Mouse (Mus musculus): ENCODE measurements around the gene Kctd8.

DNA sequence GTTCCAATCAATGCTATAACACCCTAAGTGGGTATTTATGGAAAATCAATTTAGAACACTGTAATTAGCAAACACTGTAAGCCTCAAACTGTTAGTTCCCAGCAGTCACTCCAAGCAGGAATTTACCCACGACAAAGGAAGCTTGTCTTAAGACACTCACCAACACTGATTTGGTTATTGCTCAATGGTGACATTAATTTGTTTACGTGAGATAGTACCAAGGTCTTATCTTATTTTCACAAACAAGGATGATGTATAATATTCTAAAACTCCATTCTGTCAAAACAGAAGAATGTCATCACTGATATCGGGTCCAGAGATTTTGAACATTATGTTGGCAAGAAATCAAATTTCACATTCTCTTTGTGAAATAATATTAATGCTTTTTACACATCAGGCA lies 185.0 kb downstream of the Kctd8 start:
- no peak for TF ChIP-seq TCF3 (IDR thresholded peaks at IDR 0.05; ENCODE audit: insufficient read length, low read depth)
- TF ChIP-seq MYOG (IDR thresholded peaks at IDR 0.05; ENCODE audit: control insufficient read depth in 1 of 3, insufficient read depth in 1 of 3, insufficient read length in 2 of 3, low read depth in 2 of 3), result no peak
- no peak for TF ChIP-seq POLR2A (IDR thresholded peaks at IDR 0.05; ENCODE audit: insufficient read length, low read depth)
- TF ChIP-seq MAX (IDR thresholded peaks at IDR 0.05; ENCODE audit: low read depth), result no peak
- TF ChIP-seq USF1 (IDR thresholded peaks at IDR 0.05; ENCODE audit: low read depth), result no peak
- TF ChIP-seq E2F4 (IDR thresholded peaks at IDR 0.05; ENCODE audit: insufficient read depth), result no peak
- no peak for TF ChIP-seq CEBPB (IDR thresholded peaks at IDR 0.05; ENCODE audit: insufficient read depth, poor library complexity, severe bottlenecking)
